Mouse (Mus musculus): ENCODE measurements at regions not wholly inside any gene's neighbourhood (a gene's known extent, or its start where the extent isn't known, plus 50 kb on each side); places are given as distances from the start of the nearest gene placed in this dataset.

DNA sequence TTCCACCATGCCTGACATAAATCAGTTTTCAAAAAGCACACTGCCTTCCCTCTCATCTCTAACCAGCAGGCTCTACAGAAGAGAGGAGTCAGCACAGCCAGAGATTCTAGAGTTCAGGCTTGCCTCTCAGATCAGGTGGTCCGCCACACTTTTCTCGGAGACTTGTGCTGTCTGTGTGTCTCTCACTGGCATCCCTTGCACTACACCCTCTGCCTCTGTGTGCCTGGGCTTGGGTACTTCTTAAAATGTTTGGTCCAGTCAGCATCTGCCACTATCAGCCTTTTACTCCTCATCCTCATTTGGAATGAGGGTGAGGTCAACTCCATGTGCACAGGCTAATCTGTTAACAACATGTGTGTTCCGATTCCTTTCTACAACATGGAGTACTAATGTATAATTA lies 92.0 kb downstream of the S1pr1 start:
- Histone ChIP-seq H3K9me3 (replicated peaks) (no peaks in the 10 kb centered on the region), H3K4me3 (no peak overlapping the region), H3K36me3 (no peaks in the 10 kb centered on the region), H3K9ac (no peak overlapping the region), H3K4me2 (replicated peaks) (no peak overlapping the region), H3K4me1 (no peaks in the 10 kb centered on the region), H3K27me3 (no peaks in the 10 kb centered on the region), H3K27ac (no peak overlapping the region)
- WGBS, result 90% methylated on average over 3 of the region's 3 CpGs
- no peak for ATAC-seq (ENCODE audit: low FRiP score)

GRCm38 (mm10) chr3:115622300-115622699 lies 92.6 kb downstream of the S1pr1 start:
- Histone ChIP-seq H3K36me3 (no peaks in the 10 kb centered on the region), H3K4me2 (replicated peaks) (no peak overlapping the region), H3K9ac (no peak overlapping the region), H3K4me1 (no peaks in the 10 kb centered on the region), H3K9me3 (replicated peaks) (no peaks in the 10 kb centered on the region), H3K27me3 (no peaks in the 10 kb centered on the region), H3K4me3 (no peak overlapping the region), H3K27ac (no peak overlapping the region)
- ATAC-seq (ENCODE audit: low FRiP score), result no peak
- WGBS, result 91% methylated on average over 2 of the region's 2 CpGs

- Histone ChIP-seq H3K36me3 (no peaks in the 10 kb centered on the region), H3K27me3 (no peaks in the 10 kb centered on the region), H3K9ac (no peak overlapping the region), H3K27ac (no peak overlapping the region), H3K4me2 (replicated peaks) (no peak overlapping the region), H3K9me3 (replicated peaks) (no peaks in the 10 kb centered on the region), H3K4me3 (no peak overlapping the region), H3K4me1 (no peaks in the 10 kb centered on the region)
- 84% methylated on average over 3 of the region's 3 CpGs for WGBS
- no peak for ATAC-seq (ENCODE audit: low FRiP score)
These were observed 94.9 kb downstream of the S1pr1 start for GRCm38 (mm10) chr3:115619970-115620369.

- H3K9ac ChIP-seq, result no peak overlapping the region
- no peak overlapping the region for H3K4me3 ChIP-seq
- WGBS, result 24% methylated on average over 7 of the region's 7 CpGs
- ATAC-seq (ENCODE audit: low FRiP score), result peak; percentile 79
- no peak overlapping the region for H3K4me2 ChIP-seq (replicated peaks)
- H3K27ac ChIP-seq, result no peak overlapping the region
- H3K36me3 ChIP-seq, result no peaks in the 10 kb centered on the region
- H3K4me1 ChIP-seq, result no peaks in the 10 kb centered on the region
- H3K27me3 ChIP-seq, result no peaks in the 10 kb centered on the region
- no peaks in the 10 kb centered on the region for H3K9me3 ChIP-seq (replicated peaks)
These were observed 98.8 kb downstream of the S1pr1 start for GRCm38 (mm10) chr3:115615994-115616598.

DNA sequence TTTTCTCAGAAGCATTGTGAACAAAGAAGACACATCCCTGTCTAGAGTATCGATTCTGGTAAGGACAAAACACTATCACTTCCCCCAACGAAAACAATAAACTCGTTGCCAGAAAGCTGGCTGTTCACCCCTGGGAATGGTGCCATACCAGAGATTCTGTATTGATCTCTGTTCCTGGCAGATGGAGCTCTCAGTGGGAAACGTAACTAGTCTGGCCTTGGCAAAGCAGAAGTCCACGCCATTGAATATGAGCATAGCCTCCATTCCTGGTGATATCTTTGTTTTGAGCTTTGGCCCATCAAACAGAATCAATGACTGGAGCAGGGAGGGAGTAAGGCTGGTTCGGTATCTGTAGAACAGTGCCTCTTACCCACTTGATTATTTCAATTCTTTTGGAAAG lies 102.0 kb downstream of the S1pr1 start:
- H3K9me3 ChIP-seq (replicated peaks), result no peaks in the 10 kb centered on the region
- no peak overlapping the region for H3K9ac ChIP-seq
- H3K36me3 ChIP-seq, result no peaks in the 10 kb centered on the region
- no peaks in the 10 kb centered on the region for H3K4me1 ChIP-seq
- no peak overlapping the region for H3K27ac ChIP-seq
- no peak for ATAC-seq (ENCODE audit: low FRiP score)
- H3K27me3 ChIP-seq, result no peaks in the 10 kb centered on the region
- 85% methylated on average over 6 of the region's 6 CpGs for WGBS
- no peak overlapping the region for H3K4me2 ChIP-seq (replicated peaks)
- no peak overlapping the region for H3K4me3 ChIP-seq

DNA sequence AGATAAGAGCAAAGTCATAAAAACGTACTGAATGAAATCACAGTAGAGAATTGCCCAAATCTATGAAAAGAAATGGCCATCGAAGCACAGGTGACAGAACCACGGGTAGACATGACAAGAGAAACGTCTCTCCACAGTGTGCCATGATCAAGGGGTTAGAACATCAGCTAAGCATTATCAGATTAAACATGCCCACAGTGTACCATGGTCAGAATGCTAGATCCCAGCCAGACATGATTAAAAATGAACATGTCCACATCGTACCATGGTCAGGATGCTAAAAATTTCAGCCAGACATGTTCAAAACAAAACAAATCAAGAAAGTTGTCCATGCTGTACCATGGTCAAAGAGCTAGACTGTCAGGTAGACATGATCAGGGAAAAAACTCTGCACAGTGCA lies 106.8 kb downstream of the S1pr1 start:
- Histone ChIP-seq H3K4me2 (replicated peaks) (no peak overlapping the region), H3K27ac (no peak overlapping the region), H3K9ac (no peak overlapping the region), H3K4me1 (no peaks in the 10 kb centered on the region), H3K36me3 (no peaks in the 10 kb centered on the region), H3K4me3 (no peak overlapping the region), H3K27me3 (no peaks in the 10 kb centered on the region), H3K9me3 (replicated peaks) (no peaks in the 10 kb centered on the region)
- ATAC-seq (ENCODE audit: low FRiP score), result no peak
- WGBS, result 88% methylated on average over 5 of the region's 5 CpGs

DNA sequence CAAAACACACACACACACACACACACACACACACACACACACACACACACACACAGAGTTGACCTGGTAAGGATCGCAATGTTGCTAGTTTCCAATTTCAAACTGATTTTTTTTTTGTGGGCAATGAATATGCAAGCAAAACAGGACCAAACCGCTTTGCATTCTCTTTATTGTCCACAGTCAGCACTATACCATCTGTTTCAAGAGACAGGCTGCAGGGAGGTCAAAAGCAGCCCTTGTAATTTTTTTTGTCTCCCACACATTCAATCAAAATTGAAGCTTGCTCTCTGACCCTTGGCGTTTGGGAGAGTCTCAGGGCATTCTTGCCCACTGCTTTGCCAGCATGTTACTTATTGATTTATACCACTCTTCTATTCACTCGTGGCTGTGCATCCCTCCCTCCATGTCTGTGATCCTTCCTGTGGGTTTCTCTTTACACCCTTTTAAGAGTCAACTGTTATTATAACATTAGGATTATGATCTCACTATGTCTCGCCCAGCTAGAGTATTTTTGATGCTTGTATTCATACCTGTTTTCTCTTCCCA lies 110.1 kb downstream of the S1pr1 start:
- H3K36me3 ChIP-seq, result no peaks in the 10 kb centered on the region
- ATAC-seq (ENCODE audit: low FRiP score), result peak; percentile 52
- H3K4me3 ChIP-seq, result no peak overlapping the region
- H3K4me1 ChIP-seq, result no peaks in the 10 kb centered on the region
- no peaks in the 10 kb centered on the region for H3K9me3 ChIP-seq (replicated peaks)
- H3K9ac ChIP-seq, result no peak overlapping the region
- H3K27ac ChIP-seq, result no peak overlapping the region
- no peaks in the 10 kb centered on the region for H3K27me3 ChIP-seq
- no peak overlapping the region for H3K4me2 ChIP-seq (replicated peaks)
- WGBS, result 28% methylated on average over 5 of the region's 5 CpGs

GRCm38 (mm10) chr3:115604267-115604666 lies 110.6 kb downstream of the S1pr1 start:
- 0 out of 2 replicates have a peak, but pooled peaks have one; percentile 19 for ATAC-seq (ENCODE audit: low FRiP score)
- no peak overlapping the region for H3K9ac ChIP-seq
- H3K9me3 ChIP-seq (replicated peaks), result no peaks in the 10 kb centered on the region
- H3K36me3 ChIP-seq, result no peaks in the 10 kb centered on the region
- H3K4me3 ChIP-seq, result no peak overlapping the region
- no peaks in the 10 kb centered on the region for H3K4me1 ChIP-seq
- 45% methylated on average over 7 of the region's 7 CpGs for WGBS
- H3K4me2 ChIP-seq (replicated peaks), result no peak overlapping the region
- no peak overlapping the region for H3K27ac ChIP-seq
- no peaks in the 10 kb centered on the region for H3K27me3 ChIP-seq

GRCm38 (mm10) chr3:115603803-115604202 lies 111.1 kb downstream of the S1pr1 start:
- Histone ChIP-seq H3K4me2 (replicated peaks) (no peak overlapping the region), H3K36me3 (no peaks in the 10 kb centered on the region), H3K9me3 (replicated peaks) (no peaks in the 10 kb centered on the region), H3K9ac (no peak overlapping the region), H3K27me3 (no peaks in the 10 kb centered on the region), H3K4me3 (no peak overlapping the region), H3K27ac (no peak overlapping the region), H3K4me1 (no peaks in the 10 kb centered on the region)
- ATAC-seq (ENCODE audit: low FRiP score), result no peak
- WGBS, result 75% methylated on average over 3 of the region's 3 CpGs

- Histone ChIP-seq H3K36me3 (no peaks in the 10 kb centered on the region), H3K9ac (no peak overlapping the region), H3K4me1 (no peaks in the 10 kb centered on the region), H3K4me3 (no peak overlapping the region), H3K27ac (no peak overlapping the region), H3K27me3 (no peaks in the 10 kb centered on the region), H3K4me2 (replicated peaks) (no peak overlapping the region), H3K9me3 (replicated peaks) (no peaks in the 10 kb centered on the region)
- 93% methylated on average over 2 of the region's 2 CpGs for WGBS
- ATAC-seq (ENCODE audit: low FRiP score), result no peak
These were observed 115.6 kb downstream of the S1pr1 start for GRCm38 (mm10) chr3:115599281-115599680.

- WGBS, result 34% methylated on average over 6 of the region's 6 CpGs
- peak; percentile 50 for ATAC-seq (ENCODE audit: low FRiP score)
- no peak overlapping the region for H3K4me2 ChIP-seq (replicated peaks)
- H3K36me3 ChIP-seq, result no peaks in the 10 kb centered on the region
- H3K9ac ChIP-seq, result no peak overlapping the region
- no peaks in the 10 kb centered on the region for H3K27me3 ChIP-seq
- H3K9me3 ChIP-seq (replicated peaks), result no peaks in the 10 kb centered on the region
- no peaks in the 10 kb centered on the region for H3K4me1 ChIP-seq
- H3K4me3 ChIP-seq, result no peak overlapping the region
- H3K27ac ChIP-seq, result no peak overlapping the region
These were observed 118.3 kb downstream of the S1pr1 start for GRCm38 (mm10) chr3:115596523-115596922.

DNA sequence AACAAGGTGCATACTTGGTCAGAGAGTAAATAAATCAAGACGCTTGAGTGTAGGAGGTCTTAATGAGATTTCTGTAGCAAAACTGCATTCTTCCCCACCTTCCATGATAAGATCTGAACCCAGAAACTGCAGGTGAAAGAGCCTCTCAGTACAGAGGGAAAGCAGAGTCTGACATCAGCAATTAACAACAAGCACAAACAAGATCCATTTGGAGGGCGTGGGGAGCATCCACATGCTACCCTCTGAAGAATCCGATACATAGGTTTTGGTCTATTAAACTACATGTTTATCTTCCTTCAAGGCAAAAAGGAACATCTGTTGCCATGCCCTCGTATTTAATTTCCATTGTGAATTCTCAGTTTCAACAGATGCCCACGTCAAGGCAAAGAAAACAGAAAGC lies 124.2 kb downstream of the S1pr1 start:
- H3K4me2 ChIP-seq (replicated peaks), result no peak overlapping the region
- no peak overlapping the region for H3K9ac ChIP-seq
- H3K27ac ChIP-seq, result no peak overlapping the region
- H3K9me3 ChIP-seq (replicated peaks), result no peaks in the 10 kb centered on the region
- 78% methylated on average over 5 of the region's 5 CpGs for WGBS
- no peak for ATAC-seq (ENCODE audit: low FRiP score)
- H3K36me3 ChIP-seq, result no peaks in the 10 kb centered on the region
- H3K27me3 ChIP-seq, result no peaks in the 10 kb centered on the region
- H3K4me3 ChIP-seq, result no peak overlapping the region
- H3K4me1 ChIP-seq, result no peaks in the 10 kb centered on the region

- no peaks in the 10 kb centered on the region for H3K4me1 ChIP-seq
- H3K4me3 ChIP-seq, result no peak overlapping the region
- H3K4me2 ChIP-seq (replicated peaks), result no peak overlapping the region
- 77% methylated on average over 2 of the region's 2 CpGs for WGBS
- ATAC-seq (ENCODE audit: low FRiP score), result no peak
- H3K36me3 ChIP-seq, result no peaks in the 10 kb centered on the region
- no peaks in the 10 kb centered on the region for H3K9me3 ChIP-seq (replicated peaks)
- no peak overlapping the region for H3K27ac ChIP-seq
- H3K27me3 ChIP-seq, result no peaks in the 10 kb centered on the region
- H3K9ac ChIP-seq, result no peak overlapping the region
These were observed 126.3 kb downstream of the S1pr1 start for GRCm38 (mm10) chr3:115588585-115588984.
